Mouse (Mus musculus): ENCODE data around the gene Orm3.

DNA sequence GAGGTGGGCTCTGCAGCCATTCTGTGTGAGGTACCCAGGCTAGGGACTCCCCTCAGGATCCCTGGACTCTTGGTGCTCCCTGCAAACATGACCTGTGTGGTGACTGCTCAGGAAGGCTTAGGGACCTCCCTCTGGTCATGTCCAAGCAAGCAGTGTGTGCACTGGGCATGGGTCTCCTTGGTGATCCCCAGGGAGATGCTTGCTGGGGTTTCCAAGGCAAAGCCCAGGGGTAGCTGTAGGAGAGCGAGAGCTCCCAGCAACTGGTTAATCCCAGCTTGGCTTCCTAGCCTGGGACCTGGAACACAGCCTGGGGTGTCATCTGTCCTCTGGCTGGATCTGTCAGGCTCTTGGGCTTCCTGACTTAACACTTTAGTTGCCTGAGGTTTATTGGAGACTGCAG lies 19.4 kb downstream of the Orm3 start:
- no peak for TF ChIP-seq ELF1 (IDR thresholded peaks at IDR 0.05; ENCODE audit: low read depth, low read length)
- TF ChIP-seq CTCF (conservative IDR thresholded peaks at IDR 0.05 in 1 of 2, IDR thresholded peaks at IDR 0.05 in 1 of 2; ENCODE audit: low read depth in 2 of 2, low read length in 2 of 2), result no peak
- TF ChIP-seq ETS1 (conservative IDR thresholded peaks at IDR 0.05; ENCODE audit: low read depth, low read length), result no peak
- TF ChIP-seq RCOR1 (conservative IDR thresholded peaks at IDR 0.05; ENCODE audit: low read depth, low read length), result no peak
- TF ChIP-seq EP300 (IDR thresholded peaks at IDR 0.05; ENCODE audit: low read length), result no peak

Measured in CH12.LX (cell line).